Mouse (Mus musculus): Measurements from ENCODE around the gene Ryr1.

The Ryr1 gene

DNA sequence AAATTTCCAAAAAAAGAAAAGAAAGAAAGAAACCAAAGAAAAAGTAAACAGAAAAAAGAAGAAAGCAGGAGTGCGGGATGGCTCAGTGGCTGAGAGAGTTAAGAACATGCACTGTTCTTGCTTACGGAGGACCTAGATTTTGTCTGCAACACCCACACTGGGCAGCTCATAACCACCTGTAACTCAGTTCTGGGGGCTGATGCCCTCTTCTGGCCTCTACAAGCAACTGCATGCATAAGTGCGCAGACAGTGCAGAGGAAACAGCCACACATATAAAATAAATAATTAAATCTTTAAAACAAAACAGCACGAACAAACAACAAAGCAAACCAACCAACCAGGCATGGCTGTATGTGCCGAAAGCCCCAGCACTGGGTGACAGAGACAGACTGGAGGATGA is 92.3 kb downstream of the Ryr1 start:
- DNase-seq (ENCODE audit: low spot score): no peak

DNA sequence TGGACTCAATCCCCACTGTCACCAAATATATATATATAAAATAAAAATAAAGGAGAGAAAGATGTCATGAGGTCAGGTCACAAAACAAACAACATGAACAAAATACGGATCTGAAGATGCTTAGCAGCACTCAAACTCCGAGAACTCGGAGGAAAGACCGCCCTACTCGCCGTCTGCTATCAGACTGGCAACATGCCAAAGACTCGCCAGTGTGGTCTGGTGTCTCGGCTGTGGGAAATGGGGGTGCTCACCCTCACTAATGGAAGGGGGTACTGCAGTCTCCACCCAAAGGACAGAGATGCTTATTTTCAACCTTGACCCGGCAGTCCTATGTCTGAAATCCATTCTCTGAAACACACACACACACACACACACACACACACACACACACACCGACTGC is 93.3 kb downstream of the Ryr1 start:
- no peak for DNase-seq (ENCODE audit: low spot score)

DNA sequence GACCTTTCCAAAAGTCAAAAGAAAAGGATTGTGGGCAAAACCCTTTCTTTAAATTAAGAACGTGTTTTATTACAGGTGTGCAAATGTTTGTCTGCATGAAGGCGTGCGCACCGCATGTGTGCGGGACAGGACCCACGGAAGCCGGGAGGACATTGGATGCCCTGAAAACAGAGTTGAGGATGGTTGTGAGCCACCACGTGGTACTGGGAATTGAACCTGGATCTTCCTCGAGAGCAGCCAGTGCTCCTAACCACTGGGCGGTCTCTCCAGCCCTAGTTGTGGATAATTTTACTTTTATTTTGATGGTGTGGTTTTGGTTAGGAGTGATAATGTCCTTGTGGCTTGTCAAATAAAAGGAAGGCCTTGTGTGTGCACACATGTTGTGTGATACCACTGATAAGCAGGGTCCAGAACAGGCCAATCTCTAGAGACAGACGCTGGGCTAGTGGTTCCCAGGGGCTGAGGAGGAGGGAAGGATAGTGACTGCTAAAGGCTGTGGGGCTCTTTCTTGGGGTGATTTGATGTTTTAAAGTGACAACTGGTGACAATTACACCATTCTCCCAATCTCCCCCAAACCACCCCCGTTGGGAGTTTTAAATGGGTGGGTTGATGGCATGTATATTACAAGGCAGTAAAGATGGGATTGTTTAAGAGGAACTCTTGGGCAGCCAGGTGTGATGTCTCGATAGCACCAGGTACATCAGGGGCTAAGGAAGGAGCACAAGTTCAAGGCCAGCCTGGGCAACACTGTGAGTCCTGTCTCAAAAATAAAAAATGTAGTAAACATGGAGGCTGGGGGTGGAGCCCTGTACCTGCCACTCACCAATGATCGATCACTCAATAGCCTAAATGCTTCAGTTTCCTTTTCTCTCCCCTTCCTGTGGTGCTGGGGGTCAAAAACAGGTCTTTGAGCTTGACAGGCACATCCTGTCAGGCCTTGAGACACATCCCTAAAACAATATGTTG is 95.0 kb downstream of the Ryr1 start:
- no peak for DNase-seq (ENCODE audit: low spot score)

- DNase-seq (ENCODE audit: low spot score): no peak
Measured at GRCm38 (mm10) chr7:29028761-29029160, 96.2 kb downstream of the Ryr1 start.

- DNase-seq (ENCODE audit: low spot score): no peak
Measured at GRCm38 (mm10) chr7:29026811-29027210, 98.2 kb downstream of the Ryr1 start.

DNA sequence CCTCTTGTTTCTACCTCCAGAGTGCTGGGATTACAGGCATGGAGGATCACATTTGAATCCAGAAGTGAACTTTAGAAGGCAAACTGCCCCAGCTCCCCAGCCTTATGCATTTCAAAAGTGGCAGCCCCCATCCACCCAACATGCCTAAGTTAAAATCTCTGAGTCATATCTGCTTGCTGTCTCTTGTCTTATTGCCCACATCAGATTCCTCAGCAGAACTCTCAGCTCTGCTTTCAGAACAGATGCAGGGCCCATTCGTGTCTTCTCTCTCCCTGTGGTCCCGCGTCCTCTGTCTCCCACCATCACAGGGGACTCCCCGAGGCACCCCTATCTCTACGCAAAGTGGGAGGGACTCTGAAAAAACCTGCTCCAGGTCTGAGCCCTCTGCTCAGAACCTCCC is 98.8 kb downstream of the Ryr1 start:
- no peak for DNase-seq (ENCODE audit: low spot score)

- DNase-seq (ENCODE audit: low spot score): no peak
Measured at GRCm38 (mm10) chr7:29025566-29025965, 99.4 kb downstream of the Ryr1 start.

DNA sequence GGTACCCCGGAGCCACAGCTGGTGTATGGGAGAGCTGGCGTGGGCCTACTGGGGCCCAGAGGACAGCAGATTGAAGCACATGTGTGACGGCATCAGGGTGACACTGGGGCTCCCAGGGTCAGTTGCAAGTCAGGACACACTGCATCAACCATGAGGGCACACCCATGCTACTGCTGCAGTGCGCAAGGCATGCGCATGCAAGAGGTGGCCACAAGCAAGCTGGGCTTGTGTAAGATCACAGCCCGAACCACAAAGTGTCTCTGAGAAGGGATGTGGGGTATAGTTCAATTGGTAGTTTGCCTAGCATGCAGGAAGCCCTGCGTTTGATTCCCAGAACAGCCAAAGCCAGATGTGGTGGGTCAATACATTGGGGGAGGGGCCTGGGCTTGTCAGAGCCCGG is 101.5 kb downstream of the Ryr1 start:
- DNase-seq (ENCODE audit: low spot score): no peak

DNA sequence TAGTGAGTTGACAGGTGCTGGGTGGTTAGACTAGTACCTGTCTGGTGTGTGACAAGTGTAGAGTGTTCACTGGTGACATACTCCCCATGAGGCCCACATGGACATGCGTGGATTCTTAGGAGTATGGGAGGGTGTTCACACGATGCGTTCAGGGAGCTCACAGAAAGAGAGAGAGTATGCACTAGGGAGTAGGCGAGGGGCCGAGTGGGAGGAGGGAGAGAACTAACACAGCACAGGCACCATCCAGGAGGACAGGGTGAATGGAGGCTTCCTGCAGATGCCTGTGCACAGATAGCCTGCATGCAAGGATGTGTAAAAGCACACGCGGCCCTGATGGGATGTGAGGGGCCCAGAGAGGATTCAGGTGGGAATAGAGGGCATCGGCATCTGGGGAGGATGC is 102.5 kb downstream of the Ryr1 start:
- no peak for DNase-seq (ENCODE audit: low spot score)

GRCm38 (mm10) chr7:29019447-29020220 is 105.3 kb downstream of the Ryr1 start:
- no peak for DNase-seq (ENCODE audit: low spot score)

DNA sequence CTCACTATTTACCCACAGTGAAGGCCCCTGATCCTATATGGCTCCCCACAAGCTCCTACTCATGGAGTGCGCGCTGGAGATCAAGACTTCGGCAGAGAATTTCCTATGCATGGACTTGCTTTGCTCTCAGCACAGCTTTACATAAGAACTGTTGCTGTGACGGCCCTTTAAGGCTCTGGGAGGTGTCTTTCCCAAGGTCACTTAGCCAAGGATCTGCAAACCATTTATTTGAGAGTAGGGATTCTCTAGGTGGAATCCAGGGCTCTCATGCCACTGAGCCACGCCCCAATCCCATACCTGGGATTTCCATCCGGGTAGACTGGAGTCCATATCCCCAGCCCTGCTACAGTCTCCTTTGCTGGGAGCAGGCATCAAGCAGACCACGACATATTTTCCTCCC is 107.8 kb downstream of the Ryr1 start:
- DNase-seq (ENCODE audit: low spot score): no peak

GRCm38 (mm10) chr7:29016440-29016839 is 108.5 kb downstream of the Ryr1 start:
- DNase-seq (ENCODE audit: low spot score): no peak

- no peak for DNase-seq (ENCODE audit: low spot score)
Measured at GRCm38 (mm10) chr7:29014984-29015383, 110.0 kb downstream of the Ryr1 start.

GRCm38 (mm10) chr7:29008714-29009113 is 116.3 kb downstream of the Ryr1 start:
- DNase-seq (ENCODE audit: low spot score): no peak

DNA sequence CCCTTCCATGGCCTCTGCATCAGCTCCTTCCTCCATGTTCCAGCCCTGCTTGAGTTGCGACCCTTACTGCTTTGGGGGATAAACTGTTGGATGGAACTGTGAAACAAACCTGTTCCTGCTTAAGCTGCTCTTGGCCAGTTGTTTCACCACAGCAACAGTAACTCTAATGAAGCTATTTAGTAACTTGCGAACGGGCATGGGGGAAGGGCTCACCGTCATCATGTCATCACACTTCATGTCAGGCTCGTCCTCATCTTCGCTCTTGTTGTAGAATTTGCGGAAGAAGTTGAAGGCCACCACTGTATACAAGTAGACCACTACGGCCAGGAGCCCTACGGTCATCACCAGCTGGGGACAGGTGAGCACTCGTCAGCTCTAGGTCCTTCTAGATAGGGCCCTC is 116.8 kb downstream of the Ryr1 start:
- no peak for DNase-seq (ENCODE audit: low spot score)

GRCm38 (mm10) chr7:29007224-29008101 is 117.5 kb downstream of the Ryr1 start:
- no peak for DNase-seq (ENCODE audit: low spot score)

GRCm38 (mm10) chr7:29000651-29001605 is 124.1 kb downstream of the Ryr1 start:
- peak; percentile 58 for DNase-seq (ENCODE audit: low spot score)

DNA sequence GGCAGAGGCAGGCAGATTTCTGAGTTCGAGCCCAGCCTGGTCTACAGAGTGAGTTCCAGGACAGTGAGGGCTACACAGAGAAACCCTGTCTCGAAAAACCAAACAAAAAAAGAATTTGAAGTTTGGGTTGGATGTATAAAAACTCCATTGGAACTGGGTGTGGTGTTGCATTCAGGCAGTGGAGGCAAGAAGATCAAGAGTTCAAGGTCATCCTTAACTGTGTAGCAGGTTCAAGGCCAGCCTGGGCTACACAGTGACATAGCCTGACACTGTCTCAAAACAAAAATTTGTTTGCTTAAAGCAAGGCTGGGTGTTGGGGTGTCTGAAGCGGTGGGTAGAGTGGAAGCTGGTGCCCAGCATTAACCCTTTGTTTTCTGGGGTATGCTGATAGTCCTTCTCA is 131.6 kb downstream of the Ryr1 start:
- no peak for DNase-seq (ENCODE audit: low spot score)

- no peak for DNase-seq (ENCODE audit: low spot score)
Measured at GRCm38 (mm10) chr7:28992997-28993396, 132.0 kb downstream of the Ryr1 start.

GRCm38 (mm10) chr7:28991616-28992015 is 133.4 kb downstream of the Ryr1 start:
- no peak for DNase-seq (ENCODE audit: low spot score)

GRCm38 (mm10) chr7:28990766-28991273 is 134.2 kb downstream of the Ryr1 start:
- DNase-seq (ENCODE audit: low spot score): no peak
